Mouse (Mus musculus): Measurements from ENCODE around the gene Clec11a. TPM values are rescaled to one million over a fixed set of nuclear protein-coding genes. Genes with fewer than 3 reads are reported as not detected.
A peak's percentile ranks its signal among the peaks of the same experiment; 100 is the strongest.

Gene Clec11a
- total and polyA plus RNA-seq, 3 experiments, result 0.33 to 0.39 TPM; not detected in 1

- H3K27ac ChIP-seq (ENCODE audit: control insufficient read depth, low read depth, low read length), result no peak overlapping the region
Observed at GRCm38 (mm10) chr7:44305686-44306085, 1.0 kb downstream of the Clec11a start.

GRCm38 (mm10) chr7:44304775-44305641 lies 1.7 kb downstream of the Clec11a start:
- Histone ChIP-seq H3K27ac (ENCODE audit: control insufficient read depth, low read depth, low read length) (peak overlapping the region; percentile 83), H3K4me1 (ENCODE audit: control insufficient read depth in 1 of 2, insufficient read depth in 2 of 2, low read length in 2 of 2) (peaks cover 0 to 10% of the 10 kb centered on the region in 2 experiments; a peak in 2 of 4 replicates), H3K4me3 (ENCODE audit: control insufficient read depth in 1 of 2, insufficient read depth in 1 of 2, low read depth in 2 of 2, low read length in 2 of 2) (peak overlapping the region; percentile 63 to 84), H3K27me3 (ENCODE audit: control insufficient read depth in 1 of 2, insufficient read depth in 2 of 2, low read length in 2 of 2) (no peaks in the 10 kb centered on the region; a peak in 1 of 4 replicates), H3K79me2 (ENCODE audit: control insufficient read depth, insufficient read depth, low read length, poor library complexity) (peaks cover 1% of the 10 kb centered on the region; the same call in 1 of the 2 replicates), H3K9me3 (replicated peaks; ENCODE audit: insufficient read depth, low read length) (no peaks in the 10 kb centered on the region), H3K9ac (ENCODE audit: control insufficient read depth, low read depth, low read length, poor library complexity, severe bottlenecking) (peak overlapping the region; percentile 93), H3K36me3 (ENCODE audit: control insufficient read depth in 1 of 2, insufficient read depth in 2 of 2, low read length in 2 of 2) (peaks cover 0 to 4% of the 10 kb centered on the region in 2 experiments; a peak in 1 of 4 replicates)
- peak; percentile 99 for DNase-seq (ENCODE audit: low read depth, low spot score)
- TF ChIP-seq TBP (IDR thresholded peaks at IDR 0.05; ENCODE audit: low read depth, low read length) (peak; percentile 14; the same call in 1 of the 2 replicates), CTCF (IDR thresholded peaks at IDR 0.05 in 2 of 3, conservative IDR thresholded peaks at IDR 0.05 in 1 of 3; ENCODE audit: control insufficient read depth in 1 of 3, insufficient read depth in 1 of 3, low read depth in 2 of 3, low read length in 3 of 3, poor library complexity in 1 of 3, severe bottlenecking in 1 of 3) (no peak), JUND (IDR thresholded peaks at IDR 0.05; ENCODE audit: low read depth, low read length) (no peak), BHLHE40 (IDR thresholded peaks at IDR 0.05; ENCODE audit: borderline replicate concordance, low read depth, low read length) (no peak), MXI1 (IDR thresholded peaks at IDR 0.05; ENCODE audit: low read depth, low read length) (no peak; the same call in 1 of the 2 replicates), USF1 (IDR thresholded peaks at IDR 0.05; ENCODE audit: low read depth, low read length) (no peak), ZKSCAN1 (IDR thresholded peaks at IDR 0.05; ENCODE audit: low read depth, low read length) (no peak), NRF1 (IDR thresholded peaks at IDR 0.05; ENCODE audit: insufficient read depth, low read depth, low read length, poor library complexity, severe bottlenecking) (peak; percentile 93), MYC (IDR thresholded peaks at IDR 0.05; ENCODE audit: low read depth, low read length) (0 out of 2 replicates have a peak, but pooled peaks have one; percentile 32), GABPA (IDR thresholded peaks at IDR 0.05; ENCODE audit: low read depth, low read length) (no peak), ETS1 (IDR thresholded peaks at IDR 0.05; ENCODE audit: low read depth, low read length) (no peak), MEF2A (IDR thresholded peaks at IDR 0.05; ENCODE audit: extremely low read depth, insufficient replicate concordance, low read depth, low read length, poor library complexity, severe bottlenecking) (no peak), MAFK (IDR thresholded peaks at IDR 0.05; ENCODE audit: borderline replicate concordance, low read depth, low read length) (no peak), USF2 (IDR thresholded peaks at IDR 0.05; ENCODE audit: borderline replicate concordance in 1 of 2, insufficient read depth in 1 of 2, low read depth in 1 of 2, low read length in 2 of 2) (no peak), POLR2AphosphoS2 (IDR thresholded peaks at IDR 0.05; ENCODE audit: low read length) (peak; percentile 91), CHD1 (IDR thresholded peaks at IDR 0.05; ENCODE audit: low read depth, low read length) (no peak), KAT2A (conservative IDR thresholded peaks at IDR 0.05; ENCODE audit: low read depth, low read length) (0 out of 2 replicates have a peak, but pooled peaks have one; percentile 35), CHD2 (IDR thresholded peaks at IDR 0.05; ENCODE audit: low read length) (peak; percentile 97), MAZ (IDR thresholded peaks at IDR 0.05; ENCODE audit: low read depth, low read length) (peak; percentile 38; the same call in 1 of the 2 replicates), ZMIZ1 (IDR thresholded peaks at IDR 0.05; ENCODE audit: low read depth, low read length) (peak; percentile 87; the same call in 1 of the 2 replicates), POLR2A (IDR thresholded peaks at IDR 0.05; ENCODE audit: control insufficient read depth in 1 of 2, insufficient read depth in 1 of 2, low read depth in 1 of 2, low read length in 2 of 2, poor library complexity in 1 of 2) (peak; percentile 94 to 97)

More at GRCm38 (mm10) chr7:44305686-44306085, 1.0 kb downstream of the Clec11a start:
- H3K9me3 ChIP-seq (replicated peaks; ENCODE audit: insufficient read depth, low read length), result no peaks in the 10 kb centered on the region
- H3K79me2 ChIP-seq (ENCODE audit: control insufficient read depth, insufficient read depth, low read length, poor library complexity), result peaks cover 1% of the 10 kb centered on the region; the same call in 1 of the 2 replicates
- H3K4me1 ChIP-seq (ENCODE audit: control insufficient read depth in 1 of 2, insufficient read depth in 2 of 2, low read length in 2 of 2), result peaks cover 0 to 10% of the 10 kb centered on the region in 2 experiments; a peak in 2 of 4 replicates
- DNase-seq (ENCODE audit: low read depth, low spot score), result no peak
- H3K4me3 ChIP-seq (ENCODE audit: control insufficient read depth in 1 of 2, insufficient read depth in 1 of 2, low read depth in 2 of 2, low read length in 2 of 2), result peak overlapping the region; percentile 36 to 43; a peak in 3 of 4 replicates
- H3K36me3 ChIP-seq (ENCODE audit: control insufficient read depth in 1 of 2, insufficient read depth in 2 of 2, low read length in 2 of 2), result peaks cover 0 to 4% of the 10 kb centered on the region in 2 experiments; a peak in 1 of 4 replicates
- TF ChIP-seq ZMIZ1 (IDR thresholded peaks at IDR 0.05; ENCODE audit: low read depth, low read length) (no peak), ELF1 (IDR thresholded peaks at IDR 0.05; ENCODE audit: low read depth, low read length) (no peak), BHLHE40 (IDR thresholded peaks at IDR 0.05; ENCODE audit: borderline replicate concordance, low read depth, low read length) (no peak), MYC (IDR thresholded peaks at IDR 0.05; ENCODE audit: low read depth, low read length) (no peak), NELFE (IDR thresholded peaks at IDR 0.05; ENCODE audit: low read depth, low read length) (0 out of 2 replicates have a peak, but pooled peaks have one; percentile 27), POLR2AphosphoS5 (IDR thresholded peaks at IDR 0.05; ENCODE audit: borderline replicate concordance, low read depth, low read length) (no peak), MAFK (IDR thresholded peaks at IDR 0.05; ENCODE audit: borderline replicate concordance, low read depth, low read length) (no peak), TAL1 (IDR thresholded peaks at IDR 0.05; ENCODE audit: low read length) (no peak), EP300 (IDR thresholded peaks at IDR 0.05; ENCODE audit: low read depth in 1 of 2, low read length in 2 of 2) (no peak), USF1 (IDR thresholded peaks at IDR 0.05; ENCODE audit: low read depth, low read length) (no peak), SIN3A (IDR thresholded peaks at IDR 0.05; ENCODE audit: low read length) (no peak), JUND (IDR thresholded peaks at IDR 0.05; ENCODE audit: low read depth, low read length) (no peak), ZKSCAN1 (IDR thresholded peaks at IDR 0.05; ENCODE audit: low read depth, low read length) (no peak), MAZ (IDR thresholded peaks at IDR 0.05; ENCODE audit: low read depth, low read length) (0 out of 2 replicates have a peak, but pooled peaks have one; percentile 5), CHD1 (IDR thresholded peaks at IDR 0.05; ENCODE audit: low read depth, low read length) (no peak), UBTF (IDR thresholded peaks at IDR 0.05; ENCODE audit: borderline replicate concordance, insufficient read depth, low read depth, low read length) (no peak)
- peak overlapping the region; percentile 8; the same call in 1 of the 2 replicates for H3K9ac ChIP-seq (ENCODE audit: control insufficient read depth, low read depth, low read length, poor library complexity, severe bottlenecking)
- peaks cover 3 to 4% of the 10 kb centered on the region in 2 experiments; a peak in 3 of 4 replicates for H3K27me3 ChIP-seq (ENCODE audit: control insufficient read depth in 1 of 2, insufficient read depth in 2 of 2, low read length in 2 of 2)

Data from MEL (cell line).